Mouse (Mus musculus): ENCODE results near the gene Adra2b. TPM values are rescaled to one million over a fixed set of nuclear protein-coding genes. Genes with fewer than 3 reads are reported as not detected.

Gene Adra2b
- polyA plus RNA-seq, 1 experiment from 2014 or later = 0.35 TPM

- H3K27ac ChIP-seq (ENCODE audit: low read depth, low read length) = no peak overlapping the region
- no peaks in the 10 kb centered on the region for H3K9me3 ChIP-seq (ENCODE audit: control insufficient read depth, low read length)
- WGBS = 87% methylated on average over 3 of the region's 3 CpGs
- no peaks in the 10 kb centered on the region for H3K4me1 ChIP-seq (ENCODE audit: control insufficient read depth, insufficient read depth, low read length)
- H3K36me3 ChIP-seq (ENCODE audit: control insufficient read depth, insufficient read depth, low read length) = no peaks in the 10 kb centered on the region
- no peak for ATAC-seq (ENCODE audit: low read depth)
- no peak overlapping the region for H3K9ac ChIP-seq (replicated peaks; ENCODE audit: low read depth, low read length)
- H3K4me3 ChIP-seq (ENCODE audit: low read depth, low read length) = no peak overlapping the region
- no peaks in the 10 kb centered on the region for H3K27me3 ChIP-seq (ENCODE audit: control insufficient read depth, insufficient read depth, low read length)
- no peak overlapping the region for H3K4me2 ChIP-seq (ENCODE audit: low read depth, low read length)
Observed at GRCm38 (mm10) chr2:127374131-127374530, 11.1 kb downstream of the Adra2b start.

- WGBS = 63% methylated on average over 3 of the region's 3 CpGs
- Histone ChIP-seq H3K9me3 (ENCODE audit: control insufficient read depth, low read length) (no peaks in the 10 kb centered on the region), H3K4me3 (ENCODE audit: low read depth, low read length) (no peak overlapping the region), H3K4me2 (ENCODE audit: low read depth, low read length) (no peak overlapping the region), H3K27ac (ENCODE audit: low read depth, low read length) (no peak overlapping the region), H3K27me3 (ENCODE audit: control insufficient read depth, insufficient read depth, low read length) (no peaks in the 10 kb centered on the region), H3K9ac (replicated peaks; ENCODE audit: low read depth, low read length) (no peak overlapping the region), H3K4me1 (ENCODE audit: control insufficient read depth, insufficient read depth, low read length) (no peaks in the 10 kb centered on the region), H3K36me3 (ENCODE audit: control insufficient read depth, insufficient read depth, low read length) (no peaks in the 10 kb centered on the region)
- ATAC-seq (ENCODE audit: low read depth) = no peak
Observed at GRCm38 (mm10) chr2:127375087-127375486, 12.1 kb downstream of the Adra2b start.

GRCm38 (mm10) chr2:127375759-127376341 is 12.8 kb downstream of the Adra2b start:
- no peak overlapping the region for H3K4me3 ChIP-seq (ENCODE audit: low read depth, low read length)
- no peaks in the 10 kb centered on the region for H3K9me3 ChIP-seq (ENCODE audit: control insufficient read depth, low read length)
- 50% methylated on average over 7 of the region's 7 CpGs for WGBS
- no peak overlapping the region for H3K9ac ChIP-seq (replicated peaks; ENCODE audit: low read depth, low read length)
- H3K27me3 ChIP-seq (ENCODE audit: control insufficient read depth, insufficient read depth, low read length) = no peaks in the 10 kb centered on the region
- no peak for ATAC-seq (ENCODE audit: low read depth)
- H3K4me1 ChIP-seq (ENCODE audit: control insufficient read depth, insufficient read depth, low read length) = no peaks in the 10 kb centered on the region
- no peak overlapping the region for H3K27ac ChIP-seq (ENCODE audit: low read depth, low read length)
- H3K36me3 ChIP-seq (ENCODE audit: control insufficient read depth, insufficient read depth, low read length) = no peaks in the 10 kb centered on the region
- H3K4me2 ChIP-seq (ENCODE audit: low read depth, low read length) = no peak overlapping the region

- no peak for ATAC-seq (ENCODE audit: low read depth)
- no peaks in the 10 kb centered on the region for H3K27me3 ChIP-seq (ENCODE audit: control insufficient read depth, insufficient read depth, low read length)
- H3K36me3 ChIP-seq (ENCODE audit: control insufficient read depth, insufficient read depth, low read length) = no peaks in the 10 kb centered on the region
- H3K4me1 ChIP-seq (ENCODE audit: control insufficient read depth, insufficient read depth, low read length) = no peaks in the 10 kb centered on the region
- WGBS = 81% methylated on average over 6 of the region's 6 CpGs
- no peak overlapping the region for H3K27ac ChIP-seq (ENCODE audit: low read depth, low read length)
- no peak overlapping the region for H3K4me2 ChIP-seq (ENCODE audit: low read depth, low read length)
- no peaks in the 10 kb centered on the region for H3K9me3 ChIP-seq (ENCODE audit: control insufficient read depth, low read length)
- H3K9ac ChIP-seq (replicated peaks; ENCODE audit: low read depth, low read length) = no peak overlapping the region
- H3K4me3 ChIP-seq (ENCODE audit: low read depth, low read length) = no peak overlapping the region
Observed at GRCm38 (mm10) chr2:127376423-127377051, 13.5 kb downstream of the Adra2b start.

GRCm38 (mm10) chr2:127377942-127378610 is 15.1 kb downstream of the Adra2b start:
- H3K27me3 ChIP-seq (ENCODE audit: control insufficient read depth, insufficient read depth, low read length) = no peaks in the 10 kb centered on the region
- ATAC-seq (ENCODE audit: low read depth) = peak; percentile 58; the same call in 1 of the 2 replicates
- no peak overlapping the region for H3K4me3 ChIP-seq (ENCODE audit: low read depth, low read length)
- H3K4me2 ChIP-seq (ENCODE audit: low read depth, low read length) = no peak overlapping the region
- no peaks in the 10 kb centered on the region for H3K36me3 ChIP-seq (ENCODE audit: control insufficient read depth, insufficient read depth, low read length)
- no peak overlapping the region for H3K9ac ChIP-seq (replicated peaks; ENCODE audit: low read depth, low read length)
- 64% methylated on average over 7 of the region's 7 CpGs for WGBS
- no peak overlapping the region for H3K27ac ChIP-seq (ENCODE audit: low read depth, low read length)
- H3K4me1 ChIP-seq (ENCODE audit: control insufficient read depth, insufficient read depth, low read length) = no peaks in the 10 kb centered on the region
- H3K9me3 ChIP-seq (ENCODE audit: control insufficient read depth, low read length) = no peaks in the 10 kb centered on the region

GRCm38 (mm10) chr2:127378611-127378990 is 15.6 kb downstream of the Adra2b start:
- Histone ChIP-seq H3K9me3 (ENCODE audit: control insufficient read depth, low read length) (no peaks in the 10 kb centered on the region), H3K27ac (ENCODE audit: low read depth, low read length) (no peak overlapping the region), H3K9ac (replicated peaks; ENCODE audit: low read depth, low read length) (no peak overlapping the region), H3K36me3 (ENCODE audit: control insufficient read depth, insufficient read depth, low read length) (no peaks in the 10 kb centered on the region), H3K4me1 (ENCODE audit: control insufficient read depth, insufficient read depth, low read length) (no peaks in the 10 kb centered on the region), H3K27me3 (ENCODE audit: control insufficient read depth, insufficient read depth, low read length) (no peaks in the 10 kb centered on the region), H3K4me2 (ENCODE audit: low read depth, low read length) (no peak overlapping the region), H3K4me3 (ENCODE audit: low read depth, low read length) (no peak overlapping the region)
- ATAC-seq (ENCODE audit: low read depth) = no peak
- WGBS = 75% methylated on average over 7 of the region's 7 CpGs

GRCm38 (mm10) chr2:127379250-127379649 is 16.2 kb downstream of the Adra2b start:
- no peak overlapping the region for H3K4me2 ChIP-seq (ENCODE audit: low read depth, low read length)

GRCm38 (mm10) chr2:127383881-127384280 is 20.9 kb downstream of the Adra2b start:
- ATAC-seq (ENCODE audit: low read depth) = no peak
- no peak overlapping the region for H3K4me3 ChIP-seq (ENCODE audit: low read depth, low read length)

More at GRCm38 (mm10) chr2:127379250-127379649, 16.2 kb downstream of the Adra2b start:
- Histone ChIP-seq H3K4me3 (ENCODE audit: low read depth, low read length) (no peak overlapping the region), H3K27me3 (ENCODE audit: control insufficient read depth, insufficient read depth, low read length) (no peaks in the 10 kb centered on the region), H3K9ac (replicated peaks; ENCODE audit: low read depth, low read length) (no peak overlapping the region), H3K36me3 (ENCODE audit: control insufficient read depth, insufficient read depth, low read length) (no peaks in the 10 kb centered on the region), H3K4me1 (ENCODE audit: control insufficient read depth, insufficient read depth, low read length) (no peaks in the 10 kb centered on the region), H3K9me3 (ENCODE audit: control insufficient read depth, low read length) (no peaks in the 10 kb centered on the region), H3K27ac (ENCODE audit: low read depth, low read length) (no peak overlapping the region)
- 76% methylated on average over 3 of the region's 3 CpGs for WGBS
- no peak for ATAC-seq (ENCODE audit: low read depth)

GRCm38 (mm10) chr2:127387521-127387920 is 24.5 kb downstream of the Adra2b start:
- Histone ChIP-seq H3K4me1 (ENCODE audit: control insufficient read depth, insufficient read depth, low read length) (no peaks in the 10 kb centered on the region), H3K27ac (ENCODE audit: low read depth, low read length) (no peak overlapping the region), H3K36me3 (ENCODE audit: control insufficient read depth, insufficient read depth, low read length) (no peaks in the 10 kb centered on the region), H3K4me3 (ENCODE audit: low read depth, low read length) (no peak overlapping the region), H3K9ac (replicated peaks; ENCODE audit: low read depth, low read length) (no peak overlapping the region), H3K9me3 (ENCODE audit: control insufficient read depth, low read length) (no peaks in the 10 kb centered on the region), H3K4me2 (ENCODE audit: low read depth, low read length) (no peak overlapping the region), H3K27me3 (ENCODE audit: control insufficient read depth, insufficient read depth, low read length) (no peaks in the 10 kb centered on the region)
- 79% methylated on average over 2 of the region's 2 CpGs for WGBS
- no peak for ATAC-seq (ENCODE audit: low read depth)

More at GRCm38 (mm10) chr2:127383881-127384280, 20.9 kb downstream of the Adra2b start:
- Histone ChIP-seq H3K9me3 (ENCODE audit: control insufficient read depth, low read length) (no peaks in the 10 kb centered on the region), H3K36me3 (ENCODE audit: control insufficient read depth, insufficient read depth, low read length) (no peaks in the 10 kb centered on the region), H3K4me2 (ENCODE audit: low read depth, low read length) (no peak overlapping the region), H3K9ac (replicated peaks; ENCODE audit: low read depth, low read length) (no peak overlapping the region), H3K27me3 (ENCODE audit: control insufficient read depth, insufficient read depth, low read length) (no peaks in the 10 kb centered on the region), H3K27ac (ENCODE audit: low read depth, low read length) (no peak overlapping the region), H3K4me1 (ENCODE audit: control insufficient read depth, insufficient read depth, low read length) (no peaks in the 10 kb centered on the region)
- 67% methylated on average over 7 of the region's 7 CpGs for WGBS

Data from neural tube, embryonic 14.5 days (tissue).